Mouse (Mus musculus) lung, postnatal 0 days (tissue): Measurements from ENCODE around the gene Uqcc2.

Experiments used
- CTCF ChIP-seq: IDR thresholded peaks from 2 replicates; pipeline ENCODE4 v1.5.1; 2016; ENCODE audit warnings: antibody characterized with exemption, mild to moderate bottlenecking
- EP300 ChIP-seq: IDR thresholded peaks from 2 replicates; pipeline ENCODE4 v1.6.1; 2016; ENCODE audit warnings: antibody characterized with exemption, mild to moderate bottlenecking, control low read depth

- no peak for TF ChIP-seq CTCF
- TF ChIP-seq EP300, result no peak
Measured at GRCm38 (mm10) chr17:27118676-27119539, 14.8 kb downstream of the Uqcc2 start.
